Mouse (Mus musculus) cortical plate, adult 2 months (tissue): ENCODE measurements around the gene Exosc3. TPM values are rescaled to one million over a fixed set of nuclear protein-coding genes. Genes with fewer than 3 reads are reported as not detected.
A peak's percentile ranks its signal among the peaks of the same experiment; 100 is the strongest.

Source experiments
- H3K27ac ChIP-seq: fragments of 200-500 bp; 2 replicates; pipeline ENCODE4 v1.5.1; 2012; ENCODE audit warnings: low read length, control low read depth, inconsistent platforms; ENCODE audit not compliant: insufficient read depth
- H3K4me1 ChIP-seq: fragments of 200-500 bp; 2 replicates; pipeline ENCODE4 v1.6.1; 2011; ENCODE audit warnings: low read length; ENCODE audit not compliant: control insufficient read depth, insufficient read depth
- H3K4me3 ChIP-seq: fragments of 200-500 bp; 2 replicates; pipeline ENCODE4 v1.5.1; 2011; ENCODE audit warnings: mild to moderate bottlenecking, low read length, control low read depth; ENCODE audit not compliant: insufficient read depth
- CTCF ChIP-seq: fragments of 200-500 bp; IDR thresholded peaks from 2 replicates; pipeline ENCODE4 v1.5.1; 2011; ENCODE audit warnings: mild to moderate bottlenecking, control low read depth, low read length; ENCODE audit not compliant: insufficient read depth; ENCODE audit errors: extremely low read depth
- POLR2A ChIP-seq: fragments of 200-500 bp; IDR thresholded peaks from 2 replicates; pipeline ENCODE4 v1.6.1; 2011; ENCODE audit warnings: mild to moderate bottlenecking, low read length, control low read depth; ENCODE audit not compliant: insufficient read depth; ENCODE audit errors: extremely low read depth
- polyA plus RNA-seq: library from polyadenylated mRNA; depleted of rRNA; stranded (reverse); fragments of >200 nt; gene quantifications from 2 replicates; pipeline ENCODE4 v1.2.3, GENCODE M21; 2012; rRNA removed

The Exosc3 gene
- polyA plus RNA-seq, 1 experiment: 18.8 TPM

DNA sequence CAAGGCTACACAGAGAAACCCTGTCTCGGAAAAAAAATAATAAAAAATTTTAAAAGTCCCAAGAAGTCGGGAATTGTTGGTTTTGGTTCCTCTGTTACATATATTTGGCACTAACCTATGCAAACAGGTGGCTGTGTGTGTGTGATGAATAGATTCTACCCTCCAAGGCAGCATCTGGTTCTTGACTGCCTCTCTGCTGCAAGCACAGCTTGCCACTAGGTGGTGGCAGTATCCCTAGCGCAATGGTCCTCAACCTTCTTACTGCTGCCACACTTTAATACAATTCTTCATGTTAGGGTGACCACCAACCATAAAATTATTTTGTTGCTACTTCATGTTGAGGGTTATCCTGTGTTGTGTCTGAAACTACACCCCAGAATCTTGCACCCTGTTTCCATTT, 56.2 kb downstream of the Exosc3 start:
- Histone ChIP-seq H3K27ac (no peak overlapping the region), H3K4me1 (no peaks in the 10 kb centered on the region), H3K4me3 (no peak overlapping the region)
- peak; percentile 54 for TF ChIP-seq CTCF
- no peak for TF ChIP-seq POLR2A

DNA sequence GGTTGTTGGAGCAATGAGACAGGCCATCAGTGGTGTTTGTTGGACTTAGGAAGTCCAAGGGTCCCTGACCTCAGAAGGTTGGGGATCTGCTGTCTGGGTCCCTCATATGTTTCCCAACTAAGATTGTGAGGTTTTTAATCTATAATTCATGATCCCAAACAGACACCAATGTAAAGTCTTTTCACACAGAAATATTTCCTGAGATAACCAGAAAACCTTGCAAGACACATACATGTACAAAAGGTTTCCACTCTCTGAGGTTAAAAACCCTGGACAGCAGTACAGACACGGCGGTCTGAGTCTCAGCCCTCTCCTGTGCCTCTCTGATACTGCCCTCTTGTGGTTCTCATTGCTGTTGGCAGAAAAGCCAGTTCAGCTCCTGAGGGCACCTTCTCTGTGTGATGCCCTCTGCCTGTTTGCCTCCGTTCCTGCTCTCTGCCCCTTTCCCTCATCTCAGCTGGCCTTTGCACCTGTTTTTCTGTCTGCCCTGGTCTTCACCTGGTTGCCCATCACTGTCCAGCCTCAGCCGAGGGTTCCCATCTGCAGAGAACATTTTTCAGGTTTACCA, 62.5 kb downstream of the Exosc3 start:
- no peak overlapping the region for H3K4me3 ChIP-seq
- TF ChIP-seq POLR2A (no peak), CTCF (peak; percentile 90)
- H3K4me1 ChIP-seq: no peaks in the 10 kb centered on the region
- H3K27ac ChIP-seq: no peak overlapping the region

DNA sequence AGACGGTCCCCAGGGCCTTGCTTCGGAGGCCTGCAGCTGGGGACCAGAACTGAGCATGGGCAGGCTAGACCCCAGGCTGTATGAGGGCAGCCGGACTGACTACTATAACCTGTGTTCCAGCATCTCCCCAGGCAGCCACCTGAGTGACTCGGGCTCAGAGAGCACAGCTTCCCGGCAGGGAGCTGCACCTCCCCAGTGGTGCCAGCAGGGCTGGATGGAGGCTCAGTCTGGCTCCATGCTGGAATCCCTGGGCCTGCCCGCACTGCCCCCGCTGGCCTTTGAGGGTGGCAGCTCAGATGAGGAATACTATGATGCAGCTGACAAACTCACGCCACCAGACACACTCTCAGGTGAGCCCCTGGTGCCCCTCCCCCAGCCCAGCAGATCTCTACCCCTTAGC, 63.2 kb downstream of the Exosc3 start:
- Histone ChIP-seq H3K4me3 (no peak overlapping the region), H3K27ac (no peak overlapping the region), H3K4me1 (no peaks in the 10 kb centered on the region)
- TF ChIP-seq POLR2A (no peak), CTCF (no peak)

DNA sequence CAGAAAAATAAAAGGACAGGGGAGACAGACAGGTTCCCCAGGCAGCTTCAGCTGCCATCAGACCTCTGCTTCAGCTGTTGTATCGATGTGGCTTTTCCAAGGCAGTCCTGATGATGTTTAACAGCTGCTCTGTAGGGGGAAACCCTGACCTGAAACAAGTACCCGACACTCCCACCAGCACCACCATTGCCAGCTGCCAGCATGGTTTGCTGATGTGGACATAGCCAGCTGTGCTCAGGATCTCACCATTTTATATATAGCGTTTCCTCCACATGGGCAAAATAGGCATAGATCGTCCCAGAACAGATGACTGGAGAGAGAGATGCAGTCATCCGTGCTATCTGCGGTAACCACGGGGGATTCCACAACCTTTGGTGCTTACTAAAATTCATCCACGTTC, 66.8 kb downstream of the Exosc3 start:
- Histone ChIP-seq H3K27ac (no peak overlapping the region), H3K4me3 (no peak overlapping the region), H3K4me1 (no peaks in the 10 kb centered on the region)
- TF ChIP-seq POLR2A: no peak
- no peak for TF ChIP-seq CTCF

DNA sequence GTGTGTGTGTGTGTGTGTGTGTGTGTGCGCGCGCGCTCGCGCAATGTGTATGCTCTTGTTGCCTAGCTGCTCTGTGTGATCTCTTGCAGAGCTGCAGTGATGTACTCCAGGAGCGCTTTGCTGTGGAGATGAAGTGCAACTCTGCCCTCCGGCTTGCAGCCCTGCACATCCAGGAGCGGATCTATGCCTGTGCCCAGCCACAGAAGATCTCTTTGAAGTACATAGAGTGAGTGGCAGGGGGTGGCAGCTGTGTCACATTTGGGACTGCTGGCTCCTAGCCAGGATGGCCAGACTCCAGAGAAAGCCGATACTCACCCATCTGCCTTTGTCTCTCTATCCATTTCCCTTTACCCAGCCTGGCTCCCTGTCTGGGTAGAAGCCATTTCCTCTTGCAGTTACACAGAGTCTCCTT, 71.5 kb downstream of the Exosc3 start:
- Histone ChIP-seq H3K27ac (no peak overlapping the region), H3K4me3 (no peak overlapping the region), H3K4me1 (no peaks in the 10 kb centered on the region)
- TF ChIP-seq POLR2A: no peak
- no peak for TF ChIP-seq CTCF

DNA sequence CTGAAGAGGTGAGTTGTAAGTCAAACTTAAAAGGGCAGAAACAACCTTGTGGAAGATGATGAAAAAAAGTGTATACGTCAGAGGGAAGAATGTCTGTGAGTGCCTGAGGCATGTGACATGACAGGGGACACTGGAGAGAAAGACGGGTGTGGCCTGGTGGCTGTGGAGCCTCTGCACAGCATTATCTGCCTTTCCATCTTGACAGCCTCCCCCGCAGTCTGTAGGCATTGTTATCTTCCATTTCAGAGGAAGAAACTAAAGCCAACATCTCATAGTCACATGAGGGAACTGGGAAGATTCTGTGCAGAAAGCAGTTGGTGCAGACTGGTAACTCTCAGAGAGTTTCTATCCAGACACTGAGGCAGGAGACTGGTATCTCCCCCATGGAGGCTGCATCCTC, 74.6 kb downstream of the Exosc3 start:
- no peak overlapping the region for H3K4me3 ChIP-seq
- TF ChIP-seq POLR2A: no peak
- TF ChIP-seq CTCF: no peak
- H3K4me1 ChIP-seq: no peaks in the 10 kb centered on the region
- no peak overlapping the region for H3K27ac ChIP-seq

Other genes with a start within 250 kb of the Exosc3 start
- 126 and 132 TPM in 2 replicates for gene Tomm5, start 234.6 kb downstream of the Exosc3 start, polyA plus RNA-seq
- 6.7 and 7.6 TPM in 2 replicates for gene Frmpd1, start 157.9 kb downstream of the Exosc3 start, polyA plus RNA-seq
- gene Trmt10b, start 45.6 kb downstream of the Exosc3 start, polyA plus RNA-seq: 13.5 and 16.6 TPM in 2 replicates
- gene Dcaf10, start 631 bp downstream of the Exosc3 start, polyA plus RNA-seq: 8.2 and 9.0 TPM in 2 replicates
- 98.9 and 105 TPM in 2 replicates for gene Slc25a51, start 66.0 kb upstream of the Exosc3 start, polyA plus RNA-seq
- gene Shb, start 189.7 kb upstream of the Exosc3 start, polyA plus RNA-seq: 9.0 and 11.4 TPM in 2 replicates